Mouse (Mus musculus) naive thymus-derived CD4-positive, alpha-beta T cell, adult 2 months (primary cell): ENCODE measurements around the gene Ager.

Experiments
- DNase-seq: peaks from one replicate; pipeline ENCODE4 v3.0.0-alpha.2; 2011; ENCODE audit warnings: low read depth

Ager gene

DNA sequence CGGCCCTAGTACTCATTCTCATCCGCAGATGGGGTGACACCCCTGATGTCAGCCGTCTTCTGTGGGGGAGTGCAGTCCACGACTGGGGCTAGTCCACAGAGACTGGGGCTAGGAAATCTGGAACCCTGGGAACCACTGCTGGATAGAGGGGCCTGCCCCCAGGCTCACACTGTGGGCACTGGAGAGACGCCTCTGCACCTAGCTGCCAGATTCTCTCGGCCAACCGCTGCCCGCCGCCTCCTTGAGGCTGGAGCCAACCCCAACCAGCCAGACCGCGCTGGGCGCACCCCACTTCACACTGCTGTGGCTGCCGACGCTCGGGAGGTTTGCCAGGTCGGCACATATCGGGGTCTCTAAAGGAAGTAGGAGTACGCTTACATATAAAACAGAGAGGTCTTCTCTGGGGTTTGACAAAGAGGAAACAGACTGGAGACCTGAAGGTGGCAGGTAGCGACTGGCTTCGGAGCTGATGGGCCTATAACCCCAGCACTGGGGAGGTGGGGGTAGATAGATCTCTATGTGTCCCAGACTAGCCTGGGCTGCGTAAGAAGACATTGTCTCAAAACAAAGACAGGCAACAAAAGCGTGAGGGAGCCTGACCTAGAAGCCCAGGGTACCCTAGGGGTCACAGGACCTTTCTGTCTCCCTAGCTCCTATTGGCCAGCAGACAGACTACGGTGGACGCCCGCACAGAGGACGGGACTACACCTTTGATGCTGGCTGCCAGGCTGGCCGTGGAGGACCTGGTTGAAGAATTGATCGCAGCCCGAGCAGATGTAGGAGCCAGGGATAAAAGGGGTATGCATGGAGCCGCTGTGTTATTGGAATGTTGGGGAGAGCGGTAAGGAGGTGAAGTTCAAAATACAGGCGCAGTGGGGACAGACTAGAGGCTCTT is 11.5 kb upstream of the Ager start:
- DNase-seq: peak; percentile 33

DNA sequence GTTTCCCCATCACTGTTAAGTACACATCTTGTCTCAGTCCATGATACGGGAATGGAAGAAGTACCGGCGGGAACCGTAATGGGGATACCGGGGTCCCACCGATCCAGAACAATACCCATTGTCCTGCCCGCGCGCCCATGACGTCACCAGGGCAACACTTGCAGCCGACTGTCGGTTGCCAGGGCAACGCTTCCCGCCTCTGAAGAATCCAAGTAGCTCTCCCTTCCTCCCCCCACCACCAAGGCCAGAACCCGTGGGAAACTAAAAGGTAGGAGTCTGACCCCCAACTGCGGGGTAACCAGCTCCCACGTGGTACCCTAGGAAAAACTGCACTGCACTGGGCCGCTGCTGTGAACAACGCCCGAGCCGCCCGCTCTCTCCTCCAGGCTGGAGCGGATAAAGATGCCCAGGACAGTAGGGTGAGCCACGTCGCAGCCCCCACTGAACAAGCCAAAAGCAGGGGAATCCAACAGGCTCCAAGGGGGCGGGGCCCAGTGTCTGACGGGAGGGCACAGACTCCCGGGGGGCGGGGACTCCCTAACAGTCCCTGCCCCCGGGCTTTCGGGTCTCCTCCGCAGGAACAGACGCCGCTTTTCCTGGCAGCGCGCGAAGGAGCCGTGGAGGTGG is 10.8 kb upstream of the Ager start:
- peak; percentile 76 for DNase-seq

DNA sequence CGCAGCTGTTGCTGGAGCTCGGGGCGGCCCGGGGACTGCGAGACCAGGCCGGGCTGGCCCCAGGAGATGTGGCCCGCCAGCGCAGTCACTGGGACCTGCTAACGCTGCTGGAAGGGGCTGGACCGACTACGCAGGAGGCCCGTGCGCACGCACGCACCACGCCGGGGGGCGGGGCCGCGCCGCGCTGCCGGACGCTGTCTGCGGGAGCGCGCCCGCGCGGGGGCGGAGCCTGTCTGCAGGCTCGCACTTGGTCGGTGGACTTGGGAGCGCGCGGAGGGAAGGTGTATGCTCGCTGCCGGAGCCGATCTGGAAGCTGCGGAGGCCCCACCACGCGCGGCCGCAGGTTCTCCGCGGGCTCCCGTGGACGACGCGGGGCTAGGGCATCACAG is 10.2 kb upstream of the Ager start:
- peak; percentile 98 for DNase-seq

GRCm38 (mm10) chr17:34587814-34588213 is 9.8 kb upstream of the Ager start:
- no peak for DNase-seq

DNA sequence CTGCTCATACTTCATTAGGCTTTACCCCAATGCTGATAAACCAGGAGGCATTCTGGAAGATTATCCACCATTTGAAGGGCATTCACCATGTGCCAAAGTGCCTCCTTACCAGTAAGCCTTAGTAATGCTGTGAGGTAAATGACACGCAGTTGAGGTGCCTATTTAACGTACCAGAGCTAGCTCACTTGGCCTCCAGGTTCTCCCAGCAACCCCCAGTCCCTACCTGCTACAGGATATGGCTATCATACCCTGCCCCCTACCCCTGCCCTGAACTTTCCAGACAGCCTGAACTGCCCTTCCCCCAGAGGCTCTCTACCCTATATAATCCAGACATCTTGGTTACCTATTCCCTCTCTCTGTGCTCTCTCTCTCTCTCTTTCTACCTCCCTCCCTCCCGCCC is 8.9 kb upstream of the Ager start:
- DNase-seq: peak; percentile 40

DNA sequence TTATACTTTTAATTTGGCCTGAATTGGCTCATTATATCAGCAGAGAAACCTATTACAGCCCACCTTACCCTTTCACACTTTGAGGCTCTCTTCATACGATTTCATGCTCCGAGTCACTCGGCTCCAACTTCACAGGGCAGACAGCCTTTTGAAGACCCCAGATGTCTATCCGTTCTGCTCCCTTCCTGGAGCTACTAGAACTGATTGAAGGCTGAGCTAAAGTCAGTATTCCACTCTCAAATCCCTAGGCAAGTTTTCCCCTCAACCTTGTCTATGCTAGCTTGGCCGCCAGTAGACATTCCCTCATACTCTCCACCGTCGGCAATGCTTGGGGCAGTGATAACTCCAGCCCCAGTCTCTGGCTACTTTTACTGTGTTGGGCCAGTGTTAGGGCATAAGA is 8.5 kb upstream of the Ager start:
- no peak for DNase-seq

DNA sequence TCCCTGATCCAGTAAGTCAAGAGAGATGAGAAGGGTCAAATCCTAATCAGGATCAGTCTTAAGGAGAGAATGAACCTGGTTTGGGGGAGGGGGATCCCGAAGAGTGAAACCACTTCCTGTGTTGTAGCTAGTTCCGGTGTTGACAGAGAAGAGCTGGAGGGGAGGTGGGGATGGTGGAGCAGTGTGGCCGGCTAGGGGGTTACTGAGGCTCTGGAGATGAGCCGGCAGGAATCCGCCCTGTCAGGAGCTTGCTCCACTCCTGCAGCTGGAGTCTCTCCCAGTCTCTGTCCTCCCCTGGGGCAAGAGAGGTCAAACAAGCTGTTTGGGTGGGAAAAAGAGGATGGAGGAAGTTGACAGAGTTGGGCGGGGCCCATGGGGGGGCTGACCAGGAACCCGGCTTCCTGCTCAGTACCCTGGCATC is 8.0 kb upstream of the Ager start, which contains the start of gene Gpsm3:
Gene Gpsm3 (plus strand): TSS at position 126 of the 421 bp plus-strand sequence.
- DNase-seq: peak; percentile 72

GRCm38 (mm10) chr17:34590154-34590987 is 7.3 kb upstream of the Ager start:
- peak; percentile 23 for DNase-seq

GRCm38 (mm10) chr17:34591029-34591993 is 6.4 kb upstream of the Ager start, which contains the start of gene Pbx2:
TSS of gene Pbx2 (plus strand) at chr17:34591266.
- DNase-seq: peak; percentile 47

DNA sequence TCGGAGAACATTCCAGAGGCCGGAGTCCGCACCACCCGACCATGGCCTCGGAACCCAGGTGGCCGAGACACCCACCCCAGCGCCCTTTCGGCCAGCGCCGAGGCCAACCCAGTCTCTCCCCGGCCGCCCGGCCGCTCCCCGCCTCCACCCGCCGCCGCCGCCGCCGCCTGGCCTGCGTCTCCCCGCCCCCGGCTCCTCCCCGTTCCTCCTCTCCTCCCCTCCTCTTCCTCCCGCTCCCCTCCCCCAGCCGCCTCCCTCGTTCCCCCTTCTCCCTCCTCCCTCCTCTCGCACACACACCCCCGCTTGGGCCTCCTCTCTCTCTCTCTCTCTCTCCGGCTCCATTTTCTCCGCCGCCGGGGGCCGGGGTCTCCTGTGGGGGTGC is 5.7 kb upstream of the Ager start:
- DNase-seq: peak; percentile 87

GRCm38 (mm10) chr17:34592581-34593549 is 4.8 kb upstream of the Ager start:
- peak; percentile 27 for DNase-seq

DNA sequence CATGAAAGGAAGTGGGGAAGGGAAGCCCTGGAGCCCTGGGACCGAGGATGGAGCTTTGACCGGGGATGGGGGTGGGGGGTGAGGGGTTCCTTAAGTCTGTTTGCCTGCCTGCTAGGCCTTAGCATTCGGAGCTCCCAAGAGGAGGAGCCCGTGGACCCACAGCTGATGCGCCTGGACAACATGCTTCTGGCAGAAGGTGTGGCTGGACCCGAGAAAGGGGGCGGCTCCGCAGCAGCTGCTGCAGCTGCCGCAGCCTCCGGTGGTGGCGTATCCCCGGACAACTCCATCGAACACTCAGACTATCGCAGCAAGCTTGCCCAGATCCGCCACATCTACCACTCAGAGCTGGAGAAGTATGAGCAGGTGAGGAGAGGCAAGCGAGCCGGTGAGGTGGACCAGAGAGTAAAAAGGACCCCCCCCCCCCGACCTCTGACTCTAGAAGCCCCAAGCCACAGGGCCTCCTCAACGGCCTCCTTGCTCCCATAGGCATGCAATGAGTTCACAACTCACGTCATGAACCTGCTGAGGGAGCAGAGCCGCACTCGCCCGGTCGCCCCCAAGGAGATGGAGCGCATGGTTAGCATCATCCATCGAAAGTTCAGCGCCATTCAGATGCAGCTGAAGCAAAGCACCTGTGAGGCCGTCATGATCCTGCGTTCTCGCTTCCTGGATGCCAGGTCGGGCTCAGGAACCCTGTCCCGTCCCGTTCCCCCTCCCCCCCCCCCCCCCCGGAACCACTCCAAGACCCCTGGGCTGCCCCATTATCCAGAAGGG is 3.7 kb upstream of the Ager start:
- no peak for DNase-seq

DNA sequence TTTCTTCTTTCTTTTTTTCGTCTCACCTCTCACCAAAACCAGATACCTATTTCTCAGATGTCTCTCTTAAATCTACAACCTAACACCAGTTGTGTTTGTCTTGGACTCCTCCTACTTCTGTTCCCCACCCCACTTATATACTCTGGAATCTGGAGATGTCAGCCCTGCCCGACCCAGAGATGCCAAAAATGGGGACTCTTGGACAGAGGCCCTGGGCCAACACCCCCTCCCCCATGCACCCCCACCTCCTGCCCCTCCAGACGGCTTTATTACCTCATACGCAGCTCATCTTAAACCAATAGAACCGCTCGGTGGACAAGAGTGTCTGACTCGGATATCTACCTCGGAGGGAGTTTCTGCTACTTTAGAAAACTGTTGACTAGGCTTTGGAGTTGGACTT is 1.6 kb upstream of the Ager start:
- DNase-seq: no peak

GRCm38 (mm10) chr17:34599891-34600290 is 2.2 kb downstream of the Ager start:
- no peak for DNase-seq

GRCm38 (mm10) chr17:34601796-34602195 is 4.1 kb downstream of the Ager start:
- DNase-seq: no peak

GRCm38 (mm10) chr17:34603375-34604060 is 5.9 kb downstream of the Ager start, which contains the start of gene Rnf5:
TSS of gene Rnf5 (minus strand) at chr17:34603690.
- DNase-seq: peak; percentile 100

DNA sequence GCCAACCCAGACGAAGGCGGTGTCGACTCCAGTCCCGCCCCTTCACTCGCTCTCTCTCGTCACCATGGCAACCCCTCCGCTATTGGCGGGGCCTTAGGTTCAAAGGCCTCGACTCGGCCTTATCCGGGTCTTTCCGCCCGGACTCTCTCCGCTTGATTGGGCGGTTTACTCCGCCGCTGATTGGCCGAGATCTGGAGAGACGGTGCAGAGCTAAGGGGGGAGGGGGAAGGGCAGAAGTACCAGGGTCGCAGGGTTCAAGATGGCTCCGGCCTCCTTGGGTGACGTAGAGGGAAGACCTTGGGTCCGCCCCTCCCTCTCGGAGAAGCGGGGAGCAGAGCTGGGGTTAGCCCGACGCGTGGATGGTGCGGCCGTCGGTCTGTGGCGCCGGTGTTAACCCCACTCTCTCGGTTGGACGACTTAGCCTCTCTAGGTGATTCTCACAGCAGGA is 6.4 kb downstream of the Ager start, which contains the start of gene Agpat1:
Gene Agpat1 (plus strand): TSS at position 202 of the 448 bp plus-strand sequence.
- DNase-seq: peak; percentile 99

GRCm38 (mm10) chr17:34604511-34605237 is 7.0 kb downstream of the Ager start:
- peak; percentile 60 for DNase-seq
